Mouse (Mus musculus) megakaryocyte progenitor cell, adult 5-6 weeks (primary cell): ENCODE measurements around the gene Dynll1. TPM values are rescaled to one million over a fixed set of nuclear protein-coding genes. Genes with fewer than 3 reads are reported as not detected.

Source experiments
- ATAC-seq: replicated peaks from 2 replicates; pipeline ENCODE4 v1.8.0; 2016; ENCODE audit warnings: mild to moderate bottlenecking, moderate TSS enrichment, inconsistent platforms; ENCODE audit not compliant: poor library complexity
- total RNA-seq, 2 experiments: library from RNA; stranded (forward) in 1 of 2; stranded (reverse) in 1 of 2; fragments of 157-497, 149-512 nt in 1 of 2; fragments of 200-1000 nt in 1 of 2; gene quantifications; 2 replicates each; pipeline versions ENCODE4 v1.2.3 to v1.2.4; 2015 to 2017

The Dynll1 gene
- 690 and 788 TPM in 2 replicates for total RNA-seq (2015)
- total RNA-seq (2017), result 334 and 365 TPM in 2 replicates

GRCm38 (mm10) chr5:115300792-115301614, at the start of gene Dynll1:
Gene Dynll1 (minus strand): TSS chr5:115300999.
- ATAC-seq, result peak; percentile 95

- ATAC-seq, result peak; percentile 18
Measured at GRCm38 (mm10) chr5:115349225-115349555, 48.4 kb upstream of the Dynll1 start.

- ATAC-seq, result peak; percentile 89
Measured at GRCm38 (mm10) chr5:115348546-115349224, 47.9 kb upstream of the Dynll1 start, which contains the start of gene Cox6a1. Gene Cox6a1 (minus strand): TSS chr5:115348981.

- ATAC-seq, result peak; percentile 73
Measured at GRCm38 (mm10) chr5:115347564-115347963, 46.8 kb upstream of the Dynll1 start.

- ATAC-seq, result peak; percentile 2; the same call in 1 of the 2 replicates
Measured at GRCm38 (mm10) chr5:115341314-115342165, 40.7 kb upstream of the Dynll1 start.

- peak; percentile 97 for ATAC-seq
Measured at GRCm38 (mm10) chr5:115340577-115341313, 39.9 kb upstream of the Dynll1 start, which contains the start of the genes Gatc and Triap1. Gene Gatc (minus strand): TSS chr5:115341178. Gene Triap1 (plus strand): TSS chr5:115341225.

GRCm38 (mm10) chr5:115340007-115340406, 39.2 kb upstream of the Dynll1 start:
- ATAC-seq, result no peak

GRCm38 (mm10) chr5:115333626-115334025, 32.8 kb upstream of the Dynll1 start:
- ATAC-seq, result peak; percentile 99

- no peak for ATAC-seq
Measured at GRCm38 (mm10) chr5:115330955-115331354, 30.2 kb upstream of the Dynll1 start.

- no peak for ATAC-seq
Measured at GRCm38 (mm10) chr5:115327610-115328548, 27.1 kb upstream of the Dynll1 start.

- peak; percentile 93 for ATAC-seq
Measured at GRCm38 (mm10) chr5:115326875-115327609, 26.2 kb upstream of the Dynll1 start, which contains the start of gene Srsf9. Gene Srsf9 (plus strand): TSS chr5:115327177.

GRCm38 (mm10) chr5:115326256-115326831, 25.5 kb upstream of the Dynll1 start:
- peak; percentile 40 for ATAC-seq

- peak; percentile 94 for ATAC-seq
Measured at GRCm38 (mm10) chr5:115319004-115319940, 18.5 kb upstream of the Dynll1 start.

- no peak for ATAC-seq
Measured at GRCm38 (mm10) chr5:115317645-115318328, 17.0 kb upstream of the Dynll1 start.

- no peak for ATAC-seq
Measured at GRCm38 (mm10) chr5:115316968-115317644, 16.3 kb upstream of the Dynll1 start.

GRCm38 (mm10) chr5:115313668-115313943, 12.8 kb upstream of the Dynll1 start:
- no peak for ATAC-seq
